Mouse (Mus musculus): Measurements from ENCODE around the gene Ptpn5. TPM values are rescaled to one million over a fixed set of nuclear protein-coding genes. Genes with fewer than 3 reads are reported as not detected.

The Ptpn5 gene
- polyA plus RNA-seq, 1 experiment from 2014 or later, result 102 TPM

DNA sequence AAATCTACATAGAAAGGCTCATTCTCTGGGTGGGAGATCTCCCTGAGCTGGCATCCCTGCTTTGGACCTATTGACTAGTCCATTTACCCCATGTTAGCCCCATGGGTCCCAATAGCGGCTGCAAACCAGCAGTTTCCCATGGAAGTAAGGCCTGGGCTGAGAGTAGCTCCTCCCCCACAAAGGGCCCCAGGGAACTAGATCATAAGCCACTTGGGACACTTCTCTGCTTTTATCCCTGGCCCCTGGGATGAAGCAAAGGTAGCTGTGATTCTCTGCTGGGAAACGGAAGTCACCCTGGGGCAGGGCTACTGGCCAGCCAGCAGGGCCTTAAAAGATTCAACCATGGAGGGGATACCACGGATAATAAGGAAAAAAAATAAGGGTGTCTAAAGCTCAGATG lies 56.8 kb downstream of the Ptpn5 start:
- ATAC-seq, result no peak
- H3K4me2 ChIP-seq (replicated peaks), result no peak overlapping the region
- H3K4me3 ChIP-seq (replicated peaks), result no peak overlapping the region
- H3K9me3 ChIP-seq, result no peaks in the 10 kb centered on the region
- H3K27ac ChIP-seq, result no peak overlapping the region
- 65% methylated on average over 3 of the region's 3 CpGs for WGBS
- peaks cover 36% of the 10 kb centered on the region for H3K36me3 ChIP-seq
- no peaks in the 10 kb centered on the region for H3K27me3 ChIP-seq
- no peak overlapping the region for H3K9ac ChIP-seq (replicated peaks)
- H3K4me1 ChIP-seq (replicated peaks), result peaks cover 14% of the 10 kb centered on the region; the same call in 1 of the 2 replicates

- no peak overlapping the region for H3K4me2 ChIP-seq (replicated peaks)
- no peak overlapping the region for H3K4me3 ChIP-seq (replicated peaks)
- H3K9ac ChIP-seq (replicated peaks), result no peak overlapping the region
- 89% methylated on average over 6 of the region's 6 CpGs for WGBS
- H3K27ac ChIP-seq, result no peak overlapping the region
- no peaks in the 10 kb centered on the region for H3K9me3 ChIP-seq
- H3K4me1 ChIP-seq (replicated peaks), result peaks cover 14% of the 10 kb centered on the region; the same call in 1 of the 2 replicates
- H3K36me3 ChIP-seq, result peaks cover 31% of the 10 kb centered on the region
- H3K27me3 ChIP-seq, result no peaks in the 10 kb centered on the region
- no peak for ATAC-seq
These were observed 57.3 kb downstream of the Ptpn5 start for GRCm38 (mm10) chr7:47076193-47076592.

DNA sequence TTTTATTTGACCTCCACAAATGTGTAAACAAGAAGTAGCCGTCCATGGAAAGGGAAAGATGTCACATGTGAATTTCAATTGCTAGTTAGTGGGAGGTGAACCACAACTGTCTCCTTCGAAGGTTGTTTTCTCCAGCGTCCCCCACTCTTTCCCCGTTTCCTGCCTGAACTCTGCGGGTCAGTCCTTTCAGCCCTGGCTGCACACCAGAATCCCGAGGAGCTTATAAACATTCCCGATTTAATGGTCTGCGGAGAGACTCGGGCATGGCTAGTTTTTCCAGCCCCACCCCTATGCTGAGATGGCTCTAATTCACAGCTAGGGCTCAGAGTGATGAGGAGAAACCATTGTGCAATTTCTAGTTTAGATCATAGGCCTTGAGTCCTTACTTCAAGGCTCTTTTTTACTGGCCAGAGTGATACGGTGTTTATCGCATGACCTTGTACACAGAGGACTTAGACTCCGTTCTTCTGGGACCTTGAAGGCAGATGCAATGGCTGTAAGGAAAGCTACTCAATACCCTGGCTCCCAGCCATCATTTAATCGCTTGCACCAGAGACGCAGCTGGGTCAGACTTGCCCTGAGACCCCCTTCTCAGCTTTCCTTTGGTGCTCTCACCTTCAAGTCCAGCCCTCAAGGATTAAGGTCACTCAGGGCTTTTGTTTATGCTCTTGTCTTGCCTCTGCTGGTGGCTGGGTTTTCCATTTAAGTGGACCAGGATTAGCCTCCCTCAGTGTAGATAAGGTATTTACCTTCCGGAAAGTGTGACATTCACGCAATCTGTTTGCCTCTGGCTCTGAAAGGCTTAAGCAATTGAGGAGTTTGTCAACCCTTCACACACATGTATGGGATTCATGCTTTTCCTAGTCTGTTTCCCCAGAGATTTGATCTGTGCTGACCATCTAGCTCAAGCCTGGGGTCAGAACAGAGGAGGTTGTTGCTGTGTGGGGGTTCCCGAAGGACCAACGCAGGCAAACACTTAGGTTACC lies 59.7 kb downstream of the Ptpn5 start:
- no peak overlapping the region for H3K27ac ChIP-seq
- 51% methylated on average over 18 of the region's 18 CpGs for WGBS
- ATAC-seq, result no peak

DNA sequence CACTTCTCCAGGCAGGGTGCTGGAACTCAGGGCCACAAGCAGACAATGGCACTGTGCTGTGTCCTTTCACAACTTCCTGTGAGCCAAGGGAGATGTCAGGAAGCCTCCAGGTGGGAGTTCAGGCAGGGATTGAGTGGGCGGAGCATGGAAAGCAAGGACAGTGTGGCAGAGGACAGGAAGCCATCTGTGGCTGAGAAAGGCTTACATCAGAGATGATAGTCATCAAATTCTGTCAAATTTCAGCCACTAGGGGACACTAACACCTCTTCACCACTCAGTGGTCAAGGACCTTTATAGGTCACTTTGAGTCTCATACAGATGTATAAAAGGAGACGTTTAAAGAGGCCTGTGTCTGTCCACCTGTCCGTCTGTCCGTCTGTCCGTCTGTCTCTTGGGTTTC lies 60.9 kb downstream of the Ptpn5 start:
- H3K9me3 ChIP-seq, result no peaks in the 10 kb centered on the region
- H3K4me3 ChIP-seq (replicated peaks), result no peak overlapping the region
- H3K4me1 ChIP-seq (replicated peaks), result peaks cover 14% of the 10 kb centered on the region; the same call in 1 of the 2 replicates
- no peaks in the 10 kb centered on the region for H3K27me3 ChIP-seq
- H3K36me3 ChIP-seq, result 0 out of 2 replicates have a peak, but pooled peaks cover 4% of the 10 kb centered on the region
- no peak overlapping the region for H3K4me2 ChIP-seq (replicated peaks)
- ATAC-seq, result no peak
- 79% methylated on average over 5 of the region's 5 CpGs for WGBS
- H3K9ac ChIP-seq (replicated peaks), result no peak overlapping the region
- no peak overlapping the region for H3K27ac ChIP-seq

More for the DNA sequence above, 59.7 kb downstream of the Ptpn5 start:
- peaks cover 13% of the 10 kb centered on the region; the same call in 1 of the 2 replicates for H3K36me3 ChIP-seq
- H3K9me3 ChIP-seq, result no peaks in the 10 kb centered on the region
- H3K4me2 ChIP-seq (replicated peaks), result no peak overlapping the region
- peaks cover 14% of the 10 kb centered on the region; the same call in 1 of the 2 replicates for H3K4me1 ChIP-seq (replicated peaks)
- no peaks in the 10 kb centered on the region for H3K27me3 ChIP-seq
- H3K9ac ChIP-seq (replicated peaks), result no peak overlapping the region
- H3K4me3 ChIP-seq (replicated peaks), result no peak overlapping the region

DNA sequence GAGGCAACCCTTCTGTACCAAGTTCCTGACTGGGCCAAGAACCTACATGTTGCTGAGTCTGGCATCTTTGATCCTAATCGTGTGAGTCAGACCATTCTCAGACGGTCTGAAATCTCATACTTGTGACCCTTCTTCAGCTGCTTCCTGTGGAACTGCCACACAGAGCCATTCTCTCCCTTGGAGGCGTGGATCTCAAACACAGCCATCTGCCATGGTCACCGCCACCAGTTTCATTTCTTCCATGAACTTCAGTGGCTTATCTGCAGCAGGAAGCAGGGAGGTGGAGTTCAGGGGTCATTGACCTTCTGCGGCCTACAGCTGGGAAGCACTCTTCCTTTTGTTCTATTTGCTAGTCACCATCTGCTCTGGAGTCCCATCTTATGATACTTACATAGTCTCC lies 65.6 kb downstream of the Ptpn5 start:
- no peaks in the 10 kb centered on the region for H3K27me3 ChIP-seq
- H3K9ac ChIP-seq (replicated peaks), result no peak overlapping the region
- H3K27ac ChIP-seq, result no peak overlapping the region
- H3K36me3 ChIP-seq, result no peaks in the 10 kb centered on the region
- H3K4me3 ChIP-seq (replicated peaks), result no peak overlapping the region
- H3K4me1 ChIP-seq (replicated peaks), result no peaks in the 10 kb centered on the region
- whole genome bisulfite sequencing, result 81% methylated on average over 5 of the region's 5 CpGs
- H3K4me2 ChIP-seq (replicated peaks), result no peak overlapping the region
- no peak for ATAC-seq
- no peaks in the 10 kb centered on the region for H3K9me3 ChIP-seq

DNA sequence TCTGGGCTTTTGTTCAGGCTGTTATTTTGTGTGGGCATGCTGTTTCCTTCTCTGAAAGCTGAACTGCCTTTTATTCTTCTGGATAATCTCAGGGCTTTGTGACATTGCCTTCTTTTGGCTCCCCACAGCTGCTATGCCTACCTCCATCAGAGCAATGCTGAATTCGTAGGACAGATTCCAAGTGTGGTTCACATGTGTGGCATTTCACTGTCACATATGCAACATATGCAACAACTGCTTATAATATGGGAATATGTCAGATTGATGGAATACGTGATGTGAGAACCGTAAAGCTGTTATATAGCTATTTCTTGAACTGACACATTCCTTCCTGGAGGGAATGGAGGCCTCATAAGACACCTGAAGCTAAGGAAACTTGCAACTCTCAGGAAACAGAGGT lies 66.5 kb downstream of the Ptpn5 start:
- Histone ChIP-seq H3K9ac (replicated peaks) (no peak overlapping the region), H3K4me1 (replicated peaks) (no peaks in the 10 kb centered on the region), H3K36me3 (no peaks in the 10 kb centered on the region), H3K4me3 (replicated peaks) (no peak overlapping the region), H3K27me3 (no peaks in the 10 kb centered on the region), H3K4me2 (replicated peaks) (no peak overlapping the region), H3K9me3 (no peaks in the 10 kb centered on the region), H3K27ac (no peak overlapping the region)
- no peak for ATAC-seq
- 85% methylated on average over 3 of the region's 3 CpGs for WGBS

DNA sequence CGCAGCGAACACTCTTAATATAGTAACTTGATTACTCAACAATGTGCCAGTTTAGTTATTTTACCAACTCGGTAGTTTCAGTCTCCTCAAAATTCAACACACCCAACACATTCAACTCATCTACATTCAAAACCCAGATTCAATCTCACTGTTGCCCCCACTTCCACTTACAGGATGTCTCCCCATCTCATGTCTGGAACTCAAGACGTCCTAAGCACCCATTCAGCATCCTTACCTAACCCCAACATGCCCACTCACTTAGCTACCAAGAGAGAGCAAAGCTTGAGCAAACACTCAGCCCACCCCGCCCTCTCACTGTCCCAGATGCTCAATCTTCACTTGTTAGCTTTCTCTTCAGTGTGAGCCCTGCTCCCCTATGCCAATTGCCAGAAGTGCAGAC lies 71.9 kb downstream of the Ptpn5 start:
- 88% methylated on average over 5 of the region's 5 CpGs for WGBS

GRCm38 (mm10) chr7:47059339-47059738 lies 74.1 kb downstream of the Ptpn5 start:
- Histone ChIP-seq H3K9ac (replicated peaks) (no peak overlapping the region), H3K4me2 (replicated peaks) (no peak overlapping the region), H3K4me3 (replicated peaks) (no peak overlapping the region), H3K9me3 (no peaks in the 10 kb centered on the region), H3K4me1 (replicated peaks) (no peaks in the 10 kb centered on the region), H3K27ac (no peak overlapping the region), H3K27me3 (no peaks in the 10 kb centered on the region), H3K36me3 (0 out of 2 replicates have a peak, but pooled peaks cover 6% of the 10 kb centered on the region)
- 77% methylated on average over 7 of the region's 7 CpGs for WGBS
- ATAC-seq, result no peak

More for the DNA sequence above, 71.9 kb downstream of the Ptpn5 start:
- no peaks in the 10 kb centered on the region for H3K27me3 ChIP-seq
- H3K9me3 ChIP-seq, result no peaks in the 10 kb centered on the region
- no peaks in the 10 kb centered on the region for H3K4me1 ChIP-seq (replicated peaks)
- H3K4me2 ChIP-seq (replicated peaks), result no peak overlapping the region
- no peak for ATAC-seq
- no peak overlapping the region for H3K9ac ChIP-seq (replicated peaks)
- H3K36me3 ChIP-seq, result no peaks in the 10 kb centered on the region
- no peak overlapping the region for H3K4me3 ChIP-seq (replicated peaks)
- no peak overlapping the region for H3K27ac ChIP-seq

GRCm38 (mm10) chr7:47056273-47056672 lies 77.2 kb downstream of the Ptpn5 start:
- H3K4me3 ChIP-seq (replicated peaks), result no peak overlapping the region
- H3K27ac ChIP-seq, result no peak overlapping the region
- WGBS, result 87% methylated on average over 4 of the region's 4 CpGs
- H3K36me3 ChIP-seq, result peaks cover 18% of the 10 kb centered on the region
- no peaks in the 10 kb centered on the region for H3K27me3 ChIP-seq
- H3K9ac ChIP-seq (replicated peaks), result no peak overlapping the region
- H3K9me3 ChIP-seq, result no peaks in the 10 kb centered on the region
- H3K4me1 ChIP-seq (replicated peaks), result peaks cover 16% of the 10 kb centered on the region
- no peak overlapping the region for H3K4me2 ChIP-seq (replicated peaks)
- ATAC-seq, result no peak

DNA sequence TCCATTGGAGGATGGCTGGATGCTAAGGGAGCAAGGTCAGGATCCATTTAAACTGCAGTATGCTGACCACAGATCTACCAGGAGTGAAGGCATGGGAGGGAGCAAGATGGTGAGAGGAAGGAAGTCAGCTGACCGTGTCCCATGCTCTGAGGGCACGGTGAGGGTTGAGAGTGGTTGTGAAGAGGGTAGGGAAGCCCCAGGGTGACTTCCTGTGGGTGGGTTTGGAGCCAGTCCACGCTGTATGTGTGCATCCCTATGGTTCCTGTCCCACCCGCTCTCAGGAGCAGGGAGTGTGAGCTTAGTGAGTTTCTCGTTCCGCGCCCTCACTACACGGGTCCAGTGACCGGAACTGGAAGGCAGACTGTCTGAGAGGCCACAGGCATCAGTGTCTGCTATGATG lies 77.7 kb downstream of the Ptpn5 start:
- Histone ChIP-seq H3K9ac (replicated peaks) (no peak overlapping the region), H3K27ac (no peak overlapping the region), H3K4me3 (replicated peaks) (no peak overlapping the region), H3K4me1 (replicated peaks) (peaks cover 20% of the 10 kb centered on the region), H3K4me2 (replicated peaks) (no peak overlapping the region), H3K36me3 (peaks cover 18% of the 10 kb centered on the region), H3K27me3 (no peaks in the 10 kb centered on the region), H3K9me3 (no peaks in the 10 kb centered on the region)
- no peak for ATAC-seq
- WGBS, result 86% methylated on average over 9 of the region's 9 CpGs

GRCm38 (mm10) chr7:47054666-47055065 lies 78.8 kb downstream of the Ptpn5 start:
- Histone ChIP-seq H3K4me3 (replicated peaks) (no peak overlapping the region), H3K27ac (no peak overlapping the region), H3K9me3 (no peaks in the 10 kb centered on the region), H3K27me3 (no peaks in the 10 kb centered on the region; the same call in 1 of the 2 replicates), H3K9ac (replicated peaks) (no peak overlapping the region), H3K4me2 (replicated peaks) (no peak overlapping the region), H3K36me3 (peaks cover 18% of the 10 kb centered on the region), H3K4me1 (replicated peaks) (peaks cover 24% of the 10 kb centered on the region)
- 87% methylated on average over 2 of the region's 2 CpGs for WGBS
- no peak for ATAC-seq

DNA sequence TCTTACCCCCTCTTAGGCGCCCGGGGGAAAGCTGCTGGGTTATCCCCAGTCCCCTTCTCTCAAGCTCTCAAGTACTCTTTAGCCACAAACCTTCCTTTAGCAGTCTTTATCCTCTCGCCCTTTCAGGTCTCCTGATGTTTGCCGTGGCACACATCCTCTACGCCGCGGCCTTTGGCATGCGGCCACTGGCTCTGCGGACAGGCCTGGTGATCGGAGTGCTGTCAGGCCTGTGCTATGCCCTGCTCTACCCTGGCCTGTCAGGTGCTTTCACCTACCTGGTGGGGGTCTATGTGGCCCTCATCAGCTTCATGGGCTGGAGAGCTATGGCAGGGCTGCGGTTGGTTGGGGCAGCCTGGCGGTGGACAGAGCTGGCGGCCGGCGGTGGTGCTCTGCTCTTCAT lies 80.2 kb downstream of the Ptpn5 start:
- Histone ChIP-seq H3K27ac (no peak overlapping the region), H3K36me3 (peaks cover 18% of the 10 kb centered on the region), H3K9me3 (no peaks in the 10 kb centered on the region), H3K4me3 (replicated peaks) (no peak overlapping the region), H3K4me2 (replicated peaks) (no peak overlapping the region), H3K27me3 (no peaks in the 10 kb centered on the region; the same call in none of the 2 replicates), H3K9ac (replicated peaks) (no peak overlapping the region; the same call in 1 of the 2 replicates), H3K4me1 (replicated peaks) (peaks cover 24% of the 10 kb centered on the region)
- 91% methylated on average over 15 of the region's 15 CpGs for WGBS
- no peak for ATAC-seq
